Mouse (Mus musculus) lung, adult 2 months (tissue): ENCODE measurements around the gene Tpt1.

Experiments
- CTCF ChIP-seq: fragments of 200-500 bp; IDR thresholded peaks from 2 replicates; pipeline ENCODE4 v1.5.1; 2011; ENCODE audit warnings: mild to moderate bottlenecking, low read length, control low read depth; ENCODE audit not compliant: insufficient read depth
- POLR2A ChIP-seq: fragments of 200-500 bp; IDR thresholded peaks from 2 replicates; pipeline ENCODE4 v1.6.1; 2011; ENCODE audit warnings: low read depth, mild to moderate bottlenecking, control low read depth, low read length, borderline replicate concordance; ENCODE audit errors: extremely low read depth

GRCm38 (mm10) chr14:75837048-75837916 lies 7.6 kb upstream of the Tpt1 start:
- TF ChIP-seq POLR2A: no peak
- TF ChIP-seq CTCF: no peak
